Mouse (Mus musculus) intestine, embryonic 14.5 days (tissue): ENCODE data around the gene Kdm5a. TPM values are rescaled to one million over a fixed set of nuclear protein-coding genes. Genes with fewer than 3 reads are reported as not detected.

Source experiments
- ATAC-seq: fragments of 200-750 bp; cut with Nextera tagmentation; replicated peaks from 2 replicates; pipeline ENCODE4 v1.8.0; 2017; ENCODE audit warnings: low read depth, moderate number of reproducible peaks, moderate TSS enrichment, moderate library complexity; ENCODE audit not compliant: low FRiP score, low TSS enrichment
- DNase-seq: peaks from one replicate; pipeline ENCODE4 v3.0.0-alpha.2; 2018; ENCODE audit warnings: low spot score
- H3K27ac ChIP-seq: fragments of 300-500 bp; sonication (generic); 2 replicates; pipeline ENCODE4 v1.5.1; 2014; ENCODE audit warnings: low read depth, mild to moderate bottlenecking, control low read depth
- H3K27me3 ChIP-seq: fragments of 300-500 bp; sonication (generic); replicated peaks from 2 replicates; pipeline ENCODE4 v1.6.1; 2014; ENCODE audit warnings: low read length, control low read depth; ENCODE audit not compliant: control insufficient read depth, insufficient read depth
- H3K36me3 ChIP-seq: fragments of 300-500 bp; sonication (generic); 2 replicates; pipeline ENCODE4 v1.6.1; 2014; ENCODE audit warnings: low read length, control low read depth; ENCODE audit not compliant: control insufficient read depth, insufficient read depth
- H3K4me1 ChIP-seq: fragments of 300-500 bp; sonication (generic); replicated peaks from 2 replicates; pipeline ENCODE4 v1.6.1; 2014; ENCODE audit warnings: low read length, control low read depth, mixed read lengths; ENCODE audit not compliant: control insufficient read depth, insufficient read depth
- H3K4me2 ChIP-seq: fragments of 300-500 bp; sonication (generic); 2 replicates; pipeline ENCODE4 v1.6.1; 2014; ENCODE audit warnings: low read length
- H3K4me3 ChIP-seq: fragments of 300-500 bp; sonication (generic); 2 replicates; pipeline ENCODE4 v1.5.1; 2014; ENCODE audit warnings: low read depth, low read length, control low read depth, mixed read lengths
- H3K9ac ChIP-seq: fragments of 300-500 bp; sonication (generic); 2 replicates; pipeline ENCODE4 v1.6.1; 2014; ENCODE audit warnings: mild to moderate bottlenecking, low read length
- H3K9me3 ChIP-seq: fragments of 300-500 bp; sonication (generic); 2 replicates; pipeline ENCODE4 v1.6.1; 2016; ENCODE audit warnings: low read length, control low read depth; ENCODE audit not compliant: control insufficient read depth
- WGBS: fragments of 180-500 bp; shearing (Covaris S2); extraction: QIAGEN DNeasy Blood & Tissue Kit; methylation state at CpG from one replicate; pipeline ENCODE4 v1.1.7; 2014; 5-methylcytosine and 5-hydroxymethylcytosine counted together
- polyA plus RNA-seq: library from polyadenylated mRNA; unstranded; fragments of >200 nt; fragmentation: Nextera tagmentation; extraction: Ambion mirVana; gene quantifications from 2 replicates; pipeline ENCODE4 v1.2.1, GENCODE M21; 2014

The Kdm5a gene
- polyA plus RNA-seq, 1 experiment from 2014 or later: 50.6 TPM

DNA sequence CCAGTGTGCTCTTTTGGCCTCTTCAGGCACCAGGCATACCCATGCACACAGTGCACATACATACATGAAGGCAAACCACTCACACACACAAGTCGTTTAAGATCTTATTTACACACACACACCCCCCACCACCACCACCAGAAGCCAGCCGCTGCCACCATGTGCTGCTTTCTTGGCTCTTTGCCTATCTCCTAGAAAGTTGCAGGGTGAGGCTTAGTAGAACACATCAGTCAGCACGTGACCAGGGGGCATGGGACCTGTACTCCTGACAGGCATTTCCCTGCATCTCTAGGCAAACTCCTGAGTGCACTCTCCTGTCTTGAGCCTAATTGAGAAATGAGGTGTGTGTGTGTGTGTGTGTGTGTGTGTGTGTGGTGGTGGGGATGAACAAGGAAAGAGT, 121.1 kb downstream of the Kdm5a start:
- WGBS: 65% methylated on average over 3 of the region's 3 CpGs
- Histone ChIP-seq H3K4me1 (no peaks in the 10 kb centered on the region), H3K9me3 (no peaks in the 10 kb centered on the region), H3K9ac (no peak overlapping the region), H3K36me3 (no peaks in the 10 kb centered on the region), H3K4me3 (no peak overlapping the region), H3K27ac (no peak overlapping the region), H3K27me3 (no peaks in the 10 kb centered on the region), H3K4me2 (no peak overlapping the region)
- DNase-seq (no peak), ATAC-seq (no peak)

DNA sequence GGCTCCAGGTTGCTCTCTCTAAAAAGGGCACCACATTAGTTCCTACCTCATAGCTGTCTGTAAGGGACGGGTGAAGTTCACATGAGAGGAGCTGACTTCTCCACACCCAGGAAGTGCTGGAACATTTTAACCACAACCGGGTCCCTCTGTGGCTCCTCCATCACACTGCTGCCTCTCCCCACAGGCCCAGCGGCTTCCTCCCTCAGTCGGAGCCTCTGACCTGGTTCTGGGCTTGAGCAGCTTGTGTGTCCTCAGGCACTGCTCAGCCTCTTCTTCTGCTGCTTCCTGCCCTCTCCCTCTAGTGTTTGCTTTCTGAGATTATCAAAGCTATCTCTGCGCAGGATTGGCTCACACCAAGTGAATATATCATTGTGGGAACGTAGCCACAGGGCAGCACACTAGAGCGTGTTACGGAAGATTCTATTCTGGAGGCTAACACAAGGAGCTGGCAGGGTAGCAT, 122.2 kb downstream of the Kdm5a start:
- no peaks in the 10 kb centered on the region for H3K4me1 ChIP-seq
- DNase-seq (no peak), ATAC-seq (no peak)
- 54% methylated on average over 8 of the region's 8 CpGs for WGBS
- H3K36me3 ChIP-seq: no peaks in the 10 kb centered on the region
- H3K4me3 ChIP-seq: no peak overlapping the region
- no peak overlapping the region for H3K4me2 ChIP-seq
- H3K27me3 ChIP-seq: no peaks in the 10 kb centered on the region
- H3K9ac ChIP-seq: no peak overlapping the region
- no peaks in the 10 kb centered on the region for H3K9me3 ChIP-seq
- H3K27ac ChIP-seq: no peak overlapping the region

DNA sequence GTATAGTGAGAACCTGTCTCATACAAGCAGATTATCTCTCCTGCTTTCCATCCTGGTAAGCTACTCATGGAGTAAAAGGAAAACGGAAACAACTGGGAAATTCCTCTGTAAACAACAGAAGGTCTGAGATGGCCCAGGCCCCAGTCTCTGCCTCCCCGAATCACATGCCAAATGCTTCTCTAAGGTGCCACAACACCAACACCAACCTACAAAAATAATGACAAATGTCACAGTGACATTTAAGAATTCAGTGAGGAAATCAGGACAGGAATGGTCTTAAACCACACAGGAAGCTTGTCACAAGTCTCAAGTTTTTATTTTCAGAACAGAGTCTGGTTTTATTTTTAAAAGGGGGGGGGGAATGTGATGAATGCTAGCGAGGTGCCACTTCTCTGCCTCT, 124.7 kb downstream of the Kdm5a start:
- H3K9ac ChIP-seq: no peak overlapping the region
- H3K27ac ChIP-seq: no peak overlapping the region
- no peaks in the 10 kb centered on the region for H3K9me3 ChIP-seq
- H3K27me3 ChIP-seq: peaks cover 23% of the 10 kb centered on the region
- no peak for ATAC-seq
- no peak for DNase-seq
- H3K4me2 ChIP-seq: no peak overlapping the region
- H3K4me1 ChIP-seq: peaks cover 10% of the 10 kb centered on the region; the same call in 1 of the 2 replicates
- 54% methylated on average over 3 of the region's 3 CpGs for WGBS
- H3K36me3 ChIP-seq: no peaks in the 10 kb centered on the region
- no peak overlapping the region for H3K4me3 ChIP-seq

DNA sequence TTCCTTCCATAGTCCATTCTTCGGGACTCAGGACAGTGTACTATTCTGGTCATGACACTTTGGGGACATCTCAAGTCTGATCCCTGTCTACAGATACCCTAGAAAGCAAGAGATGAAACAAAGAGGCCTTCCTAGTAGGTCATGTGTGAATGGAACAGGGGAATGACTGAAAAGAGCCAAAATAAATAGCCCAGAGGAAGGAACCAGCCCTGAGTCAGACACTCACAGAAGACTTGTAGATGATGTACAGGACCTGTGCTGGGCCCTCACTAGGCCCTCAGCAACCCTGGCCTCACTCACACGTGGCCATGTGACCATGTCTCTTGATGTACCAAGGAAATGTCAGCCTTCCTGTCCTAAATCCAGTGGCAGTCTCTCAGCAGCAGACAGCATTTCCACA, 125.5 kb downstream of the Kdm5a start:
- H3K4me2 ChIP-seq: no peak overlapping the region
- no peak overlapping the region for H3K4me3 ChIP-seq
- no peak overlapping the region for H3K9ac ChIP-seq
- WGBS: 57% methylated on average over 2 of the region's 2 CpGs
- ATAC-seq (no peak), DNase-seq (no peak)
- no peaks in the 10 kb centered on the region for H3K9me3 ChIP-seq
- peaks cover 10% of the 10 kb centered on the region; the same call in 1 of the 2 replicates for H3K4me1 ChIP-seq
- no peaks in the 10 kb centered on the region for H3K36me3 ChIP-seq
- H3K27me3 ChIP-seq: peaks cover 26% of the 10 kb centered on the region
- no peak overlapping the region for H3K27ac ChIP-seq

DNA sequence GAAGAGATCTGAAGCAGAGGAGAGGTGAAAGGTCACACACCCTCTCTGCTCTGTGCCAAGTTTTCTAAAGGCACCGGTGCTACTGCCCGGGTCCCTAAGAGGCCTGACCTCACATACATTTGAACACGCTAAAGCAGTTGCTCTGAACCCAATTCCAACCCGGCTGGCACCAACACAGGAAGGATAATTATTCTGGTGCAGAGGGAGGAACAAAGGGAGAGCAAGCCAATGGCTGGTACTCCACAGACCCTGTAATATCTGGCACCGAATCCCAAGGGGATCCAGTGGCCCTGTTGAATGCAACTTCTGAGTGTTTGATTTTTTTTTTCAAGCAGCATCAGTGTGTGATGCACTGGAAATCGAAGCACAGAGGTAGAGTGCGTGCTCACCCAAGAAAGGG, 127.1 kb downstream of the Kdm5a start:
- ATAC-seq: no peak
- 63% methylated on average over 7 of the region's 7 CpGs for WGBS
- no peak overlapping the region for H3K27ac ChIP-seq

DNA sequence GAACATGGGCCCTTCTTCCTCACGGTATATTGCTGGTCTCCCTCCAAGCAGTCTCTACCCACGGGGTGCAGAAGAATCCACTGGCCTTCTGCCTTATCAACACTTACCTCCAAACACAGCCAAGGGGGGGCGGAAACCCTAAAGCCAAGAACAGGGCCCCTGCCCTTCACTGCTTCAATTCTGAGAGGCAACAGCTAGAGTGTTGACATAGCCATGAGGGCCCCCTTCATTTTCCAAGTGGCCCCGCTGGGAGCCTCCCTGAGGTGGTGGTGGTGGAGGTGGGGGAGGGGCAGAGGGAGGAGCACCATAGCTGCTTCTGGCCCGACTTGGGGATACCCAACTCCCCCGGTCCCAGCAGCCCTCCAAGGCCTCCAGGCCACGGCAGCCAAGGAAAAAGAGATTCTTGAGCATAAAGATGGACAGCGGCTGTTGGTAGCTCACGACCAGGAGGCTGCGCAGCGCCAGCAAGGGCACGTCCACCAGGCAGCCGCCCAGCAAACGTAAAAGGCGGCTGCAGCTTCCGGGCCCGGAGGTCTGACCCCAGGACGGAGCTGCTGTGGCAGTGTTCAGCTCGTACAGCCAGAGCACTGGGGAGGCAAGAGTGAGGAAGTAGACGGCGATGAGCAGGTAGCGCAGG, 128.1 kb downstream of the Kdm5a start:
- Histone ChIP-seq H3K4me2 (peak overlapping the region; percentile 88), H3K27ac (no peak overlapping the region), H3K4me1 (peaks cover 10% of the 10 kb centered on the region; the same call in 1 of the 2 replicates), H3K9me3 (no peaks in the 10 kb centered on the region), H3K36me3 (no peaks in the 10 kb centered on the region), H3K9ac (no peak overlapping the region), H3K27me3 (peaks cover 26% of the 10 kb centered on the region), H3K4me3 (peak overlapping the region; percentile 60)
- peak; percentile 55 for DNase-seq
- WGBS: 13% methylated on average over 22 of the region's 22 CpGs
- no peak for ATAC-seq

More for the DNA sequence above, 127.1 kb downstream of the Kdm5a start:
- Histone ChIP-seq H3K4me1 (peaks cover 10% of the 10 kb centered on the region; the same call in 1 of the 2 replicates), H3K36me3 (no peaks in the 10 kb centered on the region), H3K9me3 (no peaks in the 10 kb centered on the region), H3K27me3 (peaks cover 26% of the 10 kb centered on the region), H3K4me3 (no peak overlapping the region), H3K9ac (no peak overlapping the region), H3K4me2 (no peak overlapping the region)
- DNase-seq: no peak

DNA sequence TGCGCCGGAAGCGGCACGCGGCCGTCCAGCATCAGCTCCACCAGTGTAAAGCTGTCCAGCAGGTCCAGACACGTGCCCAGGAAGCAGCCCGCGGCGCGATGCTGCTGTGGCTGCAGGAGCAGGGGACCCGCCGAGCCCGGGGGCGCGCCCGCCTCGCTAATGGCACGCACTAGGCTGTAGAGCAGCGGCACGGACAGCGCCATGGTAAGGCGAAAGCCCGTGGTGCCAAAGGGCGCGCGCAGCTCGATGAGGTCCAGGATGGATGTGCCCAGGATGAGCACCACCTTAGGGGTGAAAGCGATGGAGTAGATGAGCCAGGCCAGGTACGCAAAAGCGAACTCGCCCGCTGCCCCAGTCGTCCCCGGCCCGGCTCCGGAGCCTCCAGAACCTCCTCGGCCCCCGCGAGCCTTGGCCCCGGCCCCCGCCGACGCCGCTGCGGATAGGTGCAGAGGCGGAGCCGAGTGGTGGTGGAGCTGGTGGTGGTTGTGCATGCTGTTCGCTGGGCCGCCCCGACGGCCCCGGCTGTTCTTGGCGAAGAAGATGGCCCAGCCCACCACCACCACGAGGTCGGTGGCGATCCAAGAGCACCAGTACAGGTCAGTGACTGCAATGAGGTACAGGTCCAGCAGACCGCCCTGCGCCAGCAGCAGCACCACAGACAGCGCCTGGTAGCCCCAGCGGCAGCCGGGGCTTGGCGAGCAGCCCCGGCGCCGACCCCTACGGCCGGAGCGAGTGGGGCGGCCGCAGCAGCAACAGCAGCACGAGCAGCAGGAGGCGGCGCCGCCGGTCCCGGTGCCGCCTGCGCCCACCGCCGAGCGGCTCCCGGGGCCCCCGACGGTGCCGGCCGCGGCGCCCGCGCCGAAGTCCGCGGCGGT, 128.8 kb downstream of the Kdm5a start:
- peak; percentile 30 for ATAC-seq
- H3K9ac ChIP-seq: peak overlapping the region; percentile 30; the same call in 1 of the 2 replicates
- no peaks in the 10 kb centered on the region for H3K36me3 ChIP-seq
- H3K27ac ChIP-seq: no peak overlapping the region
- WGBS: under 1% methylated on average over 78 of the region's 95 CpGs
- H3K4me2 ChIP-seq: peak overlapping the region; percentile 88
- peaks cover 10% of the 10 kb centered on the region; the same call in 1 of the 2 replicates for H3K4me1 ChIP-seq
- peaks cover 26% of the 10 kb centered on the region for H3K27me3 ChIP-seq
- H3K4me3 ChIP-seq: peak overlapping the region; percentile 60
- H3K9me3 ChIP-seq: no peaks in the 10 kb centered on the region
- DNase-seq: peak; percentile 73

DNA sequence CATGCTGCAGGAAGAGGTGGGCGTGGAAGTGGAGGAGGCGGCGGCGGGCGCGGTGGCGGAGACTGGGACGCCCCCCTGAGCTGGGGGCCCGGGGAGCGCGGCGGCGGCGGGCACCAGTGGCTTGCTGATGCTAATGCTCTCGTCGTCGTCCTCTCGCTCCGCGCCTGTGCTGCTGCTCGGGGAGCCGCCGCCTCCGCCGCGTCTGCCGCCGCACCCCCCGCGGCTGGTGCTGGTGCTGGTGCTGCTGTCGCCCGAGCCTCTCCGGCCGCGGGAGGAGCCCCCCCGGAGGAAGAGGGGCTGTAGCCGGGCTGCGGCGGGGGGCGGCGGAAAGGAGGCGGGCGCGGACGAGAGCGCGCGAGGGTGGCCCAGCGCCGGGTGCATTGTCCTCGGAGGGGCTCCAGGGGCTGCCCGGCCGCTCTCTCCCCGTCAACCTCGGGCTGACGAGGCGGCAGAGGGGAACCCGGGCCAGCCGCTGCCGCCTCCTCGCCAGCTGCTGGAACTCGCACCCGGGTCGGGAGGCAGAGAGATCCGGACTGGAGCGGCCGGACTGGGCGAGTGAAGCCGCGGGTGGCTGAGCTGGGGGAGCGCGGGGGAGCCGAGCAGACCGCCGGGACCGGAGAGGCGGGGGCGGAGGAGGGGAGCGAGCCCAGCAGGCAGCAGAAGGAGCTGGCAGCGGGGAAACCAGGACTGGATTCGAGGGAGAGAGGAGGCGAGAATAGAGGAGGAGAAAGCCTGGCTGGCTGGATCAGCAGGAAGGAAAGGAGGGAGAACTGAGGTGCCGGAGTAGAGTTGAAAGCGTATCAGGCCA, 129.7 kb downstream of the Kdm5a start, which contains the start of gene Tmem121b:
Gene Tmem121b, minus strand, starts transcription at position 434 of the 808 bp plus-strand sequence.
- under 1% methylated on average over 52 of the region's 84 CpGs for WGBS
- H3K27me3 ChIP-seq: peaks cover 26% of the 10 kb centered on the region
- ATAC-seq (peak; percentile 59), DNase-seq (peak; percentile 83)
- H3K27ac ChIP-seq: no peak within 1 kb of the TSS
- peaks cover 10% of the 10 kb centered on the region; the same call in 1 of the 2 replicates for H3K4me1 ChIP-seq
- H3K4me2 ChIP-seq: peak within 1 kb of the TSS; percentile 88
- peak within 1 kb of the TSS; percentile 60 for H3K4me3 ChIP-seq
- H3K9ac ChIP-seq: peak within 1 kb of the TSS; percentile 30; the same call in 1 of the 2 replicates
- no peaks in the 10 kb centered on the region for H3K36me3 ChIP-seq
- H3K9me3 ChIP-seq: no peaks in the 10 kb centered on the region
